Mouse (Mus musculus): ENCODE measurements at regions not wholly inside any gene's neighbourhood (a gene's known extent, or its start where the extent isn't known, plus 50 kb on each side); places are given as distances from the start of the nearest gene placed in this dataset.
A peak's percentile ranks its signal among the peaks of the same experiment; 100 is the strongest.

- DNase-seq (ENCODE audit: low spot score): no peak
Measured at GRCm38 (mm10) chr2:40149186-40149585, 922.9 kb upstream of the Ppp6c start.

- DNase-seq (ENCODE audit: low spot score): peak; percentile 19
Measured at GRCm38 (mm10) chr2:40127615-40128014, 901.4 kb upstream of the Ppp6c start.

GRCm38 (mm10) chr2:40119176-40119575 is 892.9 kb upstream of the Ppp6c start:
- DNase-seq (ENCODE audit: low spot score): no peak

- no peak for DNase-seq (ENCODE audit: low spot score)
Measured at GRCm38 (mm10) chr2:40114435-40114834, 888.2 kb upstream of the Ppp6c start.

Data from spleen, adult 12 weeks (tissue).